Mouse (Mus musculus) embryonic fibroblast, embryonic 13.5 days (primary cell): ENCODE results near the gene Rps26.

ENCODE experiments used
- CTCF ChIP-seq: IDR thresholded peaks from 2 replicates; pipeline ENCODE4 v1.5.1; 2011; ENCODE audit warnings: mild to moderate bottlenecking, control low read depth, low read length, moderate library complexity, borderline replicate concordance; ENCODE audit not compliant: insufficient read depth
- POLR2A ChIP-seq: IDR thresholded peaks from 2 replicates; pipeline ENCODE4 v1.6.1; 2011; ENCODE audit warnings: low read depth, mild to moderate bottlenecking, control low read depth, low read length, moderate library complexity

GRCm38 (mm10) chr10:128653866-128654265 is 27.3 kb upstream of the Rps26 start:
- TF ChIP-seq CTCF: no peak
- TF ChIP-seq POLR2A: no peak
